Mouse (Mus musculus): ENCODE measurements around the gene Caskin2. TPM values are rescaled to one million over a fixed set of nuclear protein-coding genes. Genes with fewer than 3 reads are reported as not detected.
"Not testable (repeated sequence)": the region's sequence is repeated elsewhere in the genome, so short reads cannot be mapped to it uniquely, and the experiment has no call there.

The Caskin2 gene
- polyA plus RNA-seq (2016; fragmentation: Nextera tagmentation; extraction: Ambion mirVana), result 18.3 and 19.2 TPM in 2 replicates

GRCm38 (mm10) chr11:115813507-115814296 lies at the start of gene Caskin2:
Gene Caskin2, minus strand, starts transcription at chr11:115813639.
- WGBS, result under 1% methylated on average over 43 of the region's 44 CpGs
- H3K27ac ChIP-seq, result peak within 1 kb of the TSS; percentile 96
- no peaks in the 10 kb centered on the region for H3K27me3 ChIP-seq (ENCODE audit: poor library complexity, severe bottlenecking)
- peaks cover 60% of the 10 kb centered on the region for H3K36me3 ChIP-seq (replicated peaks)
- peak within 1 kb of the TSS; percentile 89 for H3K4me3 ChIP-seq
- H3K9me3 ChIP-seq, result no peaks in the 10 kb centered on the region
- DNase-seq (ENCODE audit: extremely low spot score, low spot score), result peak; percentile 100
- peaks cover 64% of the 10 kb centered on the region for H3K4me1 ChIP-seq

DNA sequence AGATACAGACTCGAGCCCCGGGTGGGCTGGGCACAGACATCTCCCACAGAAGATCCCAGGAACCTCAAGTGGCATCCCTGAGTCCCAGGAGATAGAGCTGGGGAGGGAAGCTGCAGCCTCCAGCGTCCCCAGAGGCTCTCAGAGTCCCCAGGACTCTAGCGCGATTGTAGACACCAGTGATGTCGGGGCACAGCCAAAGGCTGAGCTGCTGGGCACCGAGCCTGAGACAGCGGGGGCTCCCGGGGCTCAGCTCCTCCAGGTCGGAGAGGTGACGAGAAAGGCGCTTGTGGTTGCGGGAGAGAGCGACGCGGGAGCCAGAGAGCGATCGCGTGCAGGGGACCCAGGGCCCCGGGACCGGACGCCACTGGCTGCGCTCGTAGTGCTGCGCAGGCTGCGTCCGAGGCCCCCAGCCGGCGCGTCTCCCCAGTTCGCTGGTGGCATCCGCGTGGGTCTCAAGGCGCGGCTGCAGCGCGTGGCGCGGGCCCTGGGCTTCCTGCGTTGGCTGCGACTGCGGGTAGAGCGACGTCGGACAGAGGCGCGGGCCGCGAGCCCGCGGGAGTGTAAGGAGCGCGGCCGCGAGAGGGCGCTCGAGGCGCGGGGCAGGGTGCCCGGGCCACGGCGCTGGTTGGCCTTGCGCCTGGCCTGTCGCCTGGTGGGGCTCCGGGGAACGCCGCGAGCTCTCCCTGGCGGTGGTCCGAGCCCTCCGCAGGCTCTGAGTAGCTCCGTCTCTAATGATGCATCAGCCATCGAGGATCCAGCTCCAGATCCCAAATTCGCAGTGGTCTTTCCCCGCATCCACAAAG lies 45.9 kb upstream of the Caskin2 start:
- no peaks in the 10 kb centered on the region for H3K9me3 ChIP-seq
- H3K27ac ChIP-seq, result peak overlapping the region; percentile 26; the same call in 1 of the 2 replicates
- peak; percentile 83 for DNase-seq (ENCODE audit: extremely low spot score, low spot score)
- peaks cover 20% of the 10 kb centered on the region for H3K4me1 ChIP-seq
- peak overlapping the region; percentile 45 for H3K4me3 ChIP-seq
- 2% methylated on average over 75 of the region's 75 CpGs for WGBS
- no peaks in the 10 kb centered on the region for H3K36me3 ChIP-seq (replicated peaks)
- peaks cover 83% of the 10 kb centered on the region for H3K27me3 ChIP-seq (ENCODE audit: poor library complexity, severe bottlenecking)

DNA sequence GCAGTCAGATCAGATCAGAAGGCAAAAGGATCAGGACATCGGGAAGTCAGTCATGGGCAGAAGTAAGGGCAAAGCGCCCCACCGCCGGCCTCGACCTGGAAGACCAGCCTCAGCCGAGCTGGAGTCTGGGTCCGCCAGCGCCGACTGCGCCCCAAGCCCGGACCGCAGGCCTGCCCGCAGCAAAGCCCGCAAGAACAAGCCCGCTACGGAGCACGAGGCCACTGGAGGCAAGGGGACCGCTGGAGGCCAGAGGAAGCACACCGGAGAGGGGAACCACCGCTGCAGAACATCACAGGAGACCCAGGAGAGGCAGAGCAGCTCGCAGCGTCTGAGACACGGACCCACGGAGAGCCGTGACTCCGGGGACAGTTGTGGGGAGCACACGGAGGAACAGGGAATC lies 44.9 kb upstream of the Caskin2 start, which contains the start of gene Myo15b:
Myo15b (plus strand) TSS at position 53 of the 400 bp plus-strand sequence.
- Histone ChIP-seq H3K36me3 (replicated peaks) (no peaks in the 10 kb centered on the region), H3K4me3 (peak within 1 kb of the TSS; percentile 45), H3K4me1 (peaks cover 20% of the 10 kb centered on the region), H3K9me3 (no peaks in the 10 kb centered on the region), H3K27ac (peak within 1 kb of the TSS; percentile 26; the same call in 1 of the 2 replicates), H3K27me3 (ENCODE audit: poor library complexity, severe bottlenecking) (peaks cover 82% of the 10 kb centered on the region)
- 11% methylated on average over 27 of the region's 27 CpGs for WGBS
- DNase-seq (ENCODE audit: extremely low spot score, low spot score), result peak; percentile 32

DNA sequence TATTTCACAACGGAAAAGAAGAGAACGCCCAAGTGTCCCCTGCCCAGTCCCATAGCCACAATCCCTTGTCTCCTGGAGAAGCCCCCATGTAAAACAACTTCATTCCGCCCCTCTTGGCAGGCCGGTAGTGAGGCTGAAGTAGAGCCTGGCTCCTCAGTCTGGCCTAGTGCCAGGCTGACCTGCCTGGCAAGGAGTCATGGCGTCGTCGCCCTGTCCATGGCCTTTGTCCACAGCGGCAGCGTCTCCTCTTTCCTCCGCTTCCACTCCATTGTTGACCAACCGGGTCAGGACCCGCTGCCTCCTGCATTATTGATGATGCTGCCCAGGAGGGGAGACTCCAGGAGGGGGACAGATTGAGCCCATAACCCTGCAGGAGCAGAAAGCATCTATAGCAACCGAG lies 44.5 kb upstream of the Caskin2 start:
- Histone ChIP-seq H3K27ac (no peak overlapping the region), H3K4me3 (peak overlapping the region; percentile 45; the same call in 1 of the 2 replicates), H3K9me3 (no peaks in the 10 kb centered on the region), H3K4me1 (peaks cover 20% of the 10 kb centered on the region), H3K27me3 (ENCODE audit: poor library complexity, severe bottlenecking) (peaks cover 79% of the 10 kb centered on the region), H3K36me3 (replicated peaks) (no peaks in the 10 kb centered on the region)
- DNase-seq (ENCODE audit: extremely low spot score, low spot score), result no peak
- 53% methylated on average over 13 of the region's 13 CpGs for WGBS

- H3K27ac ChIP-seq; H3K9me3 ChIP-seq; DNase-seq (ENCODE audit: extremely low spot score, low spot score); H3K36me3 ChIP-seq (replicated peaks); H3K4me3 ChIP-seq: not testable (repeated sequence)
- peaks cover 20% of the 10 kb centered on the region for H3K4me1 ChIP-seq
- peaks cover 71% of the 10 kb centered on the region for H3K27me3 ChIP-seq (ENCODE audit: poor library complexity, severe bottlenecking)
- 93% methylated on average over 4 of the region's 4 CpGs for WGBS
Measured at GRCm38 (mm10) chr11:115857146-115857545, 43.7 kb upstream of the Caskin2 start.

GRCm38 (mm10) chr11:115854674-115855073 lies 41.2 kb upstream of the Caskin2 start:
- no peak overlapping the region for H3K27ac ChIP-seq
- no peak overlapping the region for H3K4me3 ChIP-seq
- DNase-seq (ENCODE audit: extremely low spot score, low spot score), result no peak
- peaks cover 15% of the 10 kb centered on the region for H3K4me1 ChIP-seq
- WGBS, result 81% methylated on average over 6 of the region's 6 CpGs
- H3K27me3 ChIP-seq (ENCODE audit: poor library complexity, severe bottlenecking), result peaks cover 47% of the 10 kb centered on the region
- H3K9me3 ChIP-seq, result no peaks in the 10 kb centered on the region
- H3K36me3 ChIP-seq (replicated peaks), result peaks cover 11% of the 10 kb centered on the region

DNA sequence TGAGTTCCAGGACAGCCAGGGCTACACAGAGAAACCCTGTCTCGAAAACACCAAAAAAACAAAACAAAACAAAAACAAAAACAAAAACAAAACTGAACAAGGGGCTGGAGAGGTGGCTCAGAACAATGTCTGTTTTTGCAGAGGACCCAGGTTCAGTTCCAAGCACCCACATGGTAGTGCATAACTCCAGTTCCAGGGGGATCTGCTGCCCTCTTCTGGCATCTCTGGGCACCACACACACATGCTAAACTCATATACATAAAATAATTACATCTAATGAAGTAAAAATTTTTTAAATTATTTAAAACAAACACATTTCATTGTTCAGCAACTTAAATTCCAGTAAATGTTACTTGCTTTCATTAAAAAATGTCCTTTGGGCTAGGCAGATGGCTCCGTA lies 32.4 kb upstream of the Caskin2 start:
- WGBS, result 91% methylated on average over 2 of the region's 2 CpGs

DNA sequence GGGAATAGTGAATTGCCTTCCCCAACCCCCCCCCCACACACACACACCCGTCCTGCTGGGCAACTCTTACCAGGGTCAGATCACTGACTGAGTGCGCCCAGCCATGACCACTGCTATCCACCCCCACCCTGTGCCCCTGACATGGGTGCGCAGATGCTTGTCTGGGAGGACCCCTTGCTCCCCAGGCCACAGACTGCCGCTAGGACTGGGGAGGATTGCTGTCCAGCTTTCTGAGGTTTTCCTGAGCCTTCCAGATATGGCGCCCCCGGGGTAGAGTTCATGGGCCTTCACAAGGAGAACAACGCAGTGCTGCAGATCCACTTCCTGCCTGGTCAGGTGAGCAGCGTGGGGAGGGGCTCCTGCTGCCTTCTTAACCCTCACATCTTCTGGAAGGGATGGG lies 30.8 kb upstream of the Caskin2 start:
- Histone ChIP-seq H3K4me1 (peaks cover 45% of the 10 kb centered on the region), H3K4me3 (no peak overlapping the region), H3K27me3 (ENCODE audit: poor library complexity, severe bottlenecking) (0 out of 2 replicates have a peak, but pooled peaks cover 2% of the 10 kb centered on the region), H3K9me3 (peaks cover 7% of the 10 kb centered on the region; the same call in 1 of the 2 replicates), H3K27ac (peak overlapping the region; percentile 63), H3K36me3 (replicated peaks) (peaks cover 12% of the 10 kb centered on the region; the same call in 1 of the 2 replicates)
- WGBS, result 62% methylated on average over 8 of the region's 8 CpGs
- no peak for DNase-seq (ENCODE audit: extremely low spot score, low spot score)

More for the DNA sequence above, 32.4 kb upstream of the Caskin2 start:
- H3K9me3 ChIP-seq, result peaks cover 7% of the 10 kb centered on the region; the same call in 1 of the 2 replicates
- peaks cover 20% of the 10 kb centered on the region for H3K36me3 ChIP-seq (replicated peaks)
- H3K27ac ChIP-seq, result no peak overlapping the region
- H3K27me3 ChIP-seq (ENCODE audit: poor library complexity, severe bottlenecking), result no peaks in the 10 kb centered on the region
- H3K4me1 ChIP-seq, result peaks cover 34% of the 10 kb centered on the region
- H3K4me3 ChIP-seq, result no peak overlapping the region
- no peak for DNase-seq (ENCODE audit: extremely low spot score, low spot score)

- no peak overlapping the region for H3K4me3 ChIP-seq
- no peak for DNase-seq (ENCODE audit: extremely low spot score, low spot score)
- 91% methylated on average over 5 of the region's 5 CpGs for WGBS
- peaks cover 49% of the 10 kb centered on the region for H3K4me1 ChIP-seq
- peaks cover 7% of the 10 kb centered on the region; the same call in 1 of the 2 replicates for H3K9me3 ChIP-seq
- H3K36me3 ChIP-seq (replicated peaks), result peaks cover 12% of the 10 kb centered on the region; the same call in 1 of the 2 replicates
- H3K27me3 ChIP-seq (ENCODE audit: poor library complexity, severe bottlenecking), result 0 out of 2 replicates have a peak, but pooled peaks cover 6% of the 10 kb centered on the region
- H3K27ac ChIP-seq, result peak overlapping the region; percentile 63; the same call in 1 of the 2 replicates
Measured at GRCm38 (mm10) chr11:115843891-115844239, 30.4 kb upstream of the Caskin2 start.

DNA sequence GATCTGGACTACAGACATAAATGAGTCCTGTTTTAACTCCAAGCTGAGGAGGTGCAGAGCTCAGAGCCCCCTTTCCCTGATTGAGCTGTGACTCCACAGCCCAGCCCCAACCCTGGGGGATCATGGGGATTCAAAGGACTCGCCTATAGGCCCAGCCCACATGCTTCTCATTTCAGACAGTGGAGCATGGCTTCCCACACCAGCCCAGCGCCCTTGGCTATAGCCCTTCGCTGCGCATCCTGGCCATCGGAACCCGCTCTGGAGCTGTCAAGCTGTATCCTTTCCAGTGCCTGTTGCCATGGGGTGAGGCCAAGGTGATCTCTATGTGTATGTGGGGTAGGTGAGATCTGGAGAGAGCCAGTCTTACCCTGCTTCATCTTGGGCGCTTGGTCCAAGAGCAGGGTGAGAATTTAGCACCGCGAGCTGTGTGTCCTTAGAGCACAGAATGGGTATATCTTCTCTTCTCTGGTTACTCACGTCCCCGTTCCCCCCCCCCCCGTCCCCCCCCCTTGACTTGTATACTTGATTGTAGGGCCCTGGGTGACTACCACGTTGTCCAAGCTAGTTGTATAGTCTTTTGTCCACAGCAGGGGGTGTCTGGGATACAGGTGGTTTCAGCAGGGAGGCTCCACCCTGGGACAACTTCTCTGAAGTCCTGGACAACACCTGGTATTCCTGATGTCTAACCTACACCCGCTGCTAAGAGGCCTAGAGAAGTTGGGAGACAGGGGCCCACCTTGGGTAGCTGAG lies 29.9 kb upstream of the Caskin2 start:
- Histone ChIP-seq H3K36me3 (replicated peaks) (peaks cover 12% of the 10 kb centered on the region; the same call in 1 of the 2 replicates), H3K4me3 (no peak overlapping the region), H3K4me1 (peaks cover 53% of the 10 kb centered on the region), H3K27ac (peak overlapping the region; percentile 81; the same call in 1 of the 2 replicates), H3K9me3 (peaks cover 7% of the 10 kb centered on the region; the same call in 1 of the 2 replicates), H3K27me3 (ENCODE audit: poor library complexity, severe bottlenecking) (0 out of 2 replicates have a peak, but pooled peaks cover 11% of the 10 kb centered on the region)
- DNase-seq (ENCODE audit: extremely low spot score, low spot score), result no peak
- WGBS, result 84% methylated on average over 13 of the region's 14 CpGs

- peaks cover 7% of the 10 kb centered on the region; the same call in 1 of the 2 replicates for H3K9me3 ChIP-seq
- WGBS, result 18% methylated on average over 6 of the region's 6 CpGs
- peak; percentile 41 for DNase-seq (ENCODE audit: extremely low spot score, low spot score)
- peaks cover 12% of the 10 kb centered on the region; the same call in 1 of the 2 replicates for H3K36me3 ChIP-seq (replicated peaks)
- H3K4me3 ChIP-seq, result peak overlapping the region; percentile 6
- peaks cover 55% of the 10 kb centered on the region for H3K4me1 ChIP-seq
- H3K27ac ChIP-seq, result peak overlapping the region; percentile 81
- peaks cover 18% of the 10 kb centered on the region; the same call in 1 of the 2 replicates for H3K27me3 ChIP-seq (ENCODE audit: poor library complexity, severe bottlenecking)
Measured at GRCm38 (mm10) chr11:115841961-115842550, 28.6 kb upstream of the Caskin2 start.

Data from forebrain, embryonic 10.5 days (tissue).